Mouse (Mus musculus) thymus, adult 2 months (tissue): Measurements from ENCODE around the gene Slc17a5. TPM values are rescaled to one million over a fixed set of nuclear protein-coding genes. Genes with fewer than 3 reads are reported as not detected.

Experiments
- DNase-seq: peaks from one replicate; pipeline ENCODE4 v3.0.0; 2021
- H3K27ac ChIP-seq: fragments of 200-500 bp; 2 replicates; pipeline ENCODE4 v1.5.1; 2012; ENCODE audit warnings: low read length, control low read depth; ENCODE audit not compliant: control insufficient read depth, insufficient read depth
- H3K27me3 ChIP-seq: fragments of 200-500 bp; 2 replicates; pipeline ENCODE4 v1.6.1; 2012; ENCODE audit warnings: mild to moderate bottlenecking, low read length, moderate library complexity, mixed read lengths; ENCODE audit not compliant: control insufficient read depth, insufficient read depth
- H3K36me3 ChIP-seq: fragments of 200-500 bp; 2 replicates; pipeline ENCODE4 v1.6.1; 2012; ENCODE audit warnings: mild to moderate bottlenecking, low read length, moderate library complexity; ENCODE audit not compliant: control insufficient read depth, insufficient read depth
- H3K4me1 ChIP-seq: fragments of 200-500 bp; replicated peaks from 2 replicates; pipeline ENCODE4 v1.6.1; 2012; ENCODE audit warnings: low read length; ENCODE audit not compliant: control insufficient read depth, insufficient read depth
- H3K4me3 ChIP-seq: fragments of 200-500 bp; 2 replicates; pipeline ENCODE4 v1.5.1; 2012; ENCODE audit warnings: mild to moderate bottlenecking, low read length, control low read depth, moderate library complexity; ENCODE audit not compliant: control insufficient read depth, insufficient read depth
- CTCF ChIP-seq: fragments of 200-500 bp; IDR thresholded peaks from 2 replicates; pipeline ENCODE4 v1.5.1; 2012; ENCODE audit warnings: mild to moderate bottlenecking, control low read depth, low read length, moderate library complexity, borderline replicate concordance; ENCODE audit not compliant: control insufficient read depth, poor library complexity, insufficient read depth; ENCODE audit errors: extremely low read depth
- POLR2A ChIP-seq: fragments of 200-500 bp; IDR thresholded peaks from 2 replicates; pipeline ENCODE4 v1.6.1; 2012; ENCODE audit warnings: mild to moderate bottlenecking, low read length, control low read depth, moderate library complexity; ENCODE audit not compliant: control insufficient read depth, poor library complexity, insufficient read depth; ENCODE audit errors: extremely low read depth
- WGBS: fragments of 180-500 bp; shearing (Covaris S2); methylation state at CpG from one replicate; pipeline ENCODE4 v1.1.7; 2018; 5-methylcytosine and 5-hydroxymethylcytosine counted together
- polyA plus RNA-seq: library from polyadenylated mRNA; depleted of rRNA; stranded (reverse); fragments of >200 nt; gene quantifications from 2 replicates; pipeline ENCODE4 v1.2.3, GENCODE M21; 2012

Slc17a5 gene
- polyA plus RNA-seq, 1 experiment: 16.6 TPM

DNA sequence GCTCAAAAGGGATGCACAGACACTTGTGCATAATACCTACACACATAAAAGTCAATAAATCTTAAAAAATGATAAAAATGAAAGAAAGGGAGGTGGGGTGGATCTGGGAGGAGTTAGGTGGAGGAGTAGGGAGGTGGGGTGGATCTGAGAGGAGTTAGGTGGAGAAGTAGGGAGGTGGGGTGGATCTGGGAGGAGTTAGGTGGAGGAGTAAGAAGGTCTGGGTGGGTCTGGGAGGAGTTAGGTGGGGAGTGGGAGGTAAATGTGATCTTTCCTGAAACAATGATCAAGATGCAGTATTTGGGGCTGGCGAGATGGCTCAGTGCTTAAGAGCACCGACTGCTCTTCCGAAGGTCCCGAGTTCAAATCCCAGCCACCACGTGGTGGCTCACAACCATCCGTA is 82.6 kb downstream of the Slc17a5 start:
- no peak for DNase-seq
- no peaks in the 10 kb centered on the region for H3K36me3 ChIP-seq
- no peaks in the 10 kb centered on the region for H3K4me1 ChIP-seq
- WGBS: 93% methylated on average over 6 of the region's 6 CpGs
- no peak overlapping the region for H3K27ac ChIP-seq
- TF ChIP-seq POLR2A (no peak), CTCF (no peak)
- no peaks in the 10 kb centered on the region for H3K27me3 ChIP-seq
- no peak overlapping the region for H3K4me3 ChIP-seq

DNA sequence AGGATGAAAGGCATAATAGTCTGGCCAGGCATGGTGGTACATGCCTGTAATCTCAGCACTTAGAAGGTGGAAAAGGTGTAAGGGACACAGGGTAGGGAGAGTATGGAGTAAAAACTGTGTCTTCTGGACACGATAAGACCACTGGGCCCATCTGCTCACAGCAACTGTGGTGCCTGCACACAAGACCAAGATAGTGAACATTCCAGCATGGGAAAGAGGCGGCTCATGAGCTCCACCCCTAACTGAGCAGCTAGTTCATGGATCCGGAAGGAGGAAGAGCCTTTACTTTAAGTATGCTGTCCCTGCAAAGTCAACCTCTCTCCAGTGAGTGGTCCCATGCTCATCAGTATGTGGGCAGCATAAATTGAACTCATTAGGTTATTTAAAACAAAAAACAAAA is 83.2 kb downstream of the Slc17a5 start:
- H3K27me3 ChIP-seq: no peaks in the 10 kb centered on the region
- H3K36me3 ChIP-seq: no peaks in the 10 kb centered on the region
- no peak for DNase-seq
- H3K4me1 ChIP-seq: no peaks in the 10 kb centered on the region
- TF ChIP-seq CTCF (no peak), POLR2A (no peak)
- no peak overlapping the region for H3K27ac ChIP-seq
- WGBS: 99% methylated on average over 3 of the region's 3 CpGs
- H3K4me3 ChIP-seq: no peak overlapping the region

DNA sequence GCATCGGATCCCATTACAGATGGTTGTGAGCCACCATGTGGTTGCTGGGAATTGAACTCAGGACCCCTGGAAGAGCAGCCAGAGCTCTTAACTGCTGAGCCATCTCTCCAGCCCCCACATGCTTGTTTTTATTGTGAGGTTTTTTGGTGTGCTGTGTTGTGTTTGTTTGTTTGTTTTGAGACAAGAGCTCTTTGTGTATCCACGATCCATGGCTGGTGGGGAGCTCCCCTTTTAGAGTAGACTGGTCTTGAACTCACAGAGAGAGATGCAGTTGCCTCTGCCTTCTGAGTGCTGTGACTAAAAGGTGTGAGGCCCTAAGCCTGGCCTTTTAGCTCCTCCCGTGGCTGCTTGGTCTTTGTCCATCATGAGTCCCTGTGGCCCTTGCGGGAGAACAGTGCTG is 83.7 kb downstream of the Slc17a5 start:
- TF ChIP-seq POLR2A (no peak), CTCF (no peak)
- 92% methylated on average over 4 of the region's 4 CpGs for WGBS
- no peak for DNase-seq
- no peak overlapping the region for H3K27ac ChIP-seq
- H3K27me3 ChIP-seq: no peaks in the 10 kb centered on the region
- H3K4me3 ChIP-seq: no peak overlapping the region
- H3K36me3 ChIP-seq: no peaks in the 10 kb centered on the region
- H3K4me1 ChIP-seq: no peaks in the 10 kb centered on the region

DNA sequence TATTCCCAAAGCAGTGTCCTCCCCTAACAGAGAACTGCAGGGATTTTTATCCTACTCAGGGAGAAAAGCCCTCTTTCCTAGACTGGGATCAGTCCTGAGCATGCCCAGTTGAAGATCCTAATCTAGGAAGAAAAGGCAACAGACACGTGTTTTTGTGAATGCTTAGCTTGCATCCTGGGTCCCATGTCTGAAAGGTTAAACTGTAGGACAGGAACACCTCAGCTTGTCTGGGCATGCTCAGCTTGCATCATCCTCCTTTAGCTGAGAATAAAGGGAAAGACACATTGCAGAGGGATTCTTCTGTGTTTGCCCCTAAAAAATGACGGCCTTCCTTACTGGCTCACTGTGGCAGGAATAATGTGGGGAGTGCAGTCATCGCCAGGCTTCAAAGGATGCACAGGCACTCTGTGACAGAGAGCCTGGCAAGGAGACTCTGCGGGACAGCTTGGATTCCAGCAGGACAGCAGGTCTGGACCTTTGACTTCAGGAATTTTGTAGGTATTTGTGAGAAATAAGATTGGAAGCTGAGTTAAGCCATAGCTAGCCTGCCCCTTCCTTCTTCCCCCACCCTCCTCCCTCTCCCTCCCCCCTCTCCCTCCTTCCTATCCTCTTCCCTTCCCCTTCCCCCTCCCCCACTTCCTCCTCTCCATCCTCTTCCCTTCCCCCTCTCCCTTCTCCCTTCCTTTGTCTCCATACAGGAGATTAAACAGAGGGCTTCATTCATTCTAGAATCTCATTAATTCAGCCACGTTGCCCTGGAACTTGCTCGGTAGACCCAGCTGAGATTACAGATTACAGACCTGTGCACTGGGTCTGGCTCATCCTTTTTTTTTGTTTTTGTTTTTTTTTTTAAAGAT is 84.4 kb downstream of the Slc17a5 start:
- WGBS: 82% methylated on average over 6 of the region's 6 CpGs

DNA sequence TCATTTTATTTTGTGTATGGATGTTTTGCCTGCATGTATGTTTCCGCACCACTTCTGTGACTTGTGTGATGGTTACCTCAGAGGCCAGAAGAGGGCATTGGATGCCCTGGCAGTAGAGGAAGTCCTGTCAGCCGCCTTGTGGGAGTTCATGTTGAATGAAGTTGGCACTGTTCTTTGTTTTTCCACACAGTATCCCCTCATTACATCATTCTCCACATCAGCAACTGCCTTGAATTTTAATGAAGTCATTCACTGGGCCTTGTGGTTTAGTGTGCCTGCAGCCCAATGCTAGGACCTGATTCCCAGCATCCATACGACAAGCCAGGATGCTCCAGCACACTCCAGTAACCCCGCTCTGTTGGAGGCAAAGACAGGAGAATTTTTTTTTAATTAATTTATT is 86.6 kb downstream of the Slc17a5 start:
- Histone ChIP-seq H3K27me3 (no peaks in the 10 kb centered on the region), H3K36me3 (no peaks in the 10 kb centered on the region), H3K4me3 (no peak overlapping the region), H3K4me1 (no peaks in the 10 kb centered on the region), H3K27ac (no peak overlapping the region)
- TF ChIP-seq POLR2A (no peak), CTCF (no peak)
- no peak for DNase-seq
- 95% methylated on average over 4 of the region's 4 CpGs for WGBS

More for the DNA sequence above, 84.4 kb downstream of the Slc17a5 start:
- Histone ChIP-seq H3K27me3 (no peaks in the 10 kb centered on the region), H3K36me3 (no peaks in the 10 kb centered on the region), H3K4me3 (no peak overlapping the region), H3K4me1 (no peaks in the 10 kb centered on the region), H3K27ac (no peak overlapping the region)
- no peak for TF ChIP-seq CTCF
- TF ChIP-seq POLR2A: no peak
- DNase-seq: no peak

DNA sequence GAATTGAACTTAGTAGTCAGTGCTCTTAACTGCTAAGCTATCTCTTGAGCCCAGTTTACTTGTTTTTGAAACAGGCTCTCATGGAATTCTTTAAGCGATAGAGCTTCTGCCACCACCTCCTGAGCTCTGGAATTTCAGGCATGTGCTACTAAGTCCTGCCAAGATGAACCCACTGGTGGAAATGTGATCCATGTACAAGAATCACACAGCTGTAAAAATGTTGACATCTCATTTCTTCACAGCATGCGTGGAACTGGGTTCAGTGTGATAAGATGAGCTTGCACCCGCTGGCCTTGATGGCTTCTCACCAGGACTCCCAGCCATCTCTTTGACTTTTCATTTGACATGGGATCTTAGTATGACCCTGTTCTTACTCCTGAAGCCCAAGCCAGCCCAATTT is 87.5 kb downstream of the Slc17a5 start:
- Histone ChIP-seq H3K4me1 (no peaks in the 10 kb centered on the region), H3K36me3 (no peaks in the 10 kb centered on the region), H3K27ac (no peak overlapping the region), H3K27me3 (no peaks in the 10 kb centered on the region), H3K4me3 (no peak overlapping the region)
- 91% methylated on average over 3 of the region's 3 CpGs for WGBS
- no peak for TF ChIP-seq CTCF
- TF ChIP-seq POLR2A: no peak
- no peak for DNase-seq
